Comparison of ENCODE assay signal across 14 mouse cellular contexts in the genomic region with DNA sequence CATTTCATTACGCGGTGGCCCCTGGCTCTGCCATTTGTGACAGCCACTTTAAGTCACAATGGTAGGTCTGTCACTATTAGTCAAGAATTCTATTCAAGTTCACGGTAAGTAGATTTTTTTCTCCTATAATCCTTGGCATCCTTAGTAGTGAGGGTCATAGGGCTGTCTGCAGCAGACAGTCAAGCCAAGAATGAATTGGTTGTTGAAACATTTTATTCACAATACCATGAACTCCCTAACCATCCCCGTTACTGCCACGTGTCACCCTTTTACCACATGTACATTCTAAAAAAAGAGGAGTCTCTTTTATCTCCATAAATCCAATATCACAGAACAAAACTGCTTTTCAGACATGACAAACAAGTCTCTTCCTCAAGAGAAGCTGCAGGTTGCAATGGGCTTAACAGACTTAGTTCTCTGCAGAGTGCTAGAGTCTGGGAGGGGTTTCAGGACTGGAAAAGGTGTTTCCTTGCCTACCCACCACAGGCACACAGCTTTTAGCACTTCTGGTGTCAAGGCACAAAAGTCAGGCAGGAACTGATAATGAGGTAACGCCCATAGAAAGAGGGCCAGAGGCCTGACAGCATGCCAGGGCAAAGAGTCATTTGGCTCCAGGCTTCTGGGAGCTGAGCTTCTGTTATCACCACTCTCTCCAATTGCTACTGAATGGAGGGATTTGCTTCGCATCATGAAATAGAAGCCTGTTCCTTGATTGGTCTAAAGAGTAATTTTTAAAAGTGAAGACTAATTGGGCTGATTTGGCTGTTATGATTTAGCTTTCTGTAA.
DNase-seq lines count a peak whose midpoint lies in the region; ATAC-seq and TF ChIP-seq lines count a peak whose summit lies in the region.
"Had no signal": no experiment of that assay in that cellular context is flagged by ENCODE, and none has a peak within 500 bp of the region (broad histone marks: within the 10 kb centered on the region; RNA-seq: fewer than 3 reads in every experiment).

No protein-coding gene starts in this region.

- no peaks in the 10 kb centered on the region for H3K4me1 ChIP-seq in forebrain, postnatal 0 days (ENCODE audit: insufficient read depth)
- peaks cover 8% of the 10 kb centered on the region; the same call in 1 of the 2 replicates for H3K4me1 ChIP-seq in forebrain, embryonic 10.5 days
- 0 out of 2 replicates have a peak, but pooled peaks cover 2% of the 10 kb centered on the region for H3K4me1 ChIP-seq in neural tube, embryonic 14.5 days (ENCODE audit: control insufficient read depth, insufficient read depth, low read length)
- no peaks in the 10 kb centered on the region for H3K4me1 ChIP-seq in neural tube, embryonic 15.5 days
- no peaks in the 10 kb centered on the region for H3K4me1 ChIP-seq in heart, embryonic 10.5 days
- no peaks in the 10 kb centered on the region for H3K4me1 ChIP-seq in liver, postnatal 0 days (ENCODE audit: insufficient read depth)
- no peaks in the 10 kb centered on the region for H3K4me1 ChIP-seq in limb, embryonic 10.5 days
- H3K4me1 ChIP-seq: megakaryocyte, embryonic 14.5 days had no signal

- peak; percentile 23 for ATAC-seq in forebrain, postnatal 0 days
- ATAC-seq in neural tube, embryonic 14.5 days (ENCODE audit: low read depth): peak; percentile 41; the same call in 1 of the 2 replicates
- no peak for ATAC-seq in neural tube, embryonic 15.5 days (ENCODE audit: low FRiP score)
- ATAC-seq in liver, postnatal 0 days: no peak

- no peak overlapping the region for H3K4me3 ChIP-seq in forebrain, postnatal 0 days (ENCODE audit: low read depth, low read length)
- H3K4me3 ChIP-seq in forebrain, embryonic 10.5 days: no peak overlapping the region
- no peak overlapping the region for H3K4me3 ChIP-seq in neural tube, embryonic 14.5 days (ENCODE audit: low read depth, low read length)
- H3K4me3 ChIP-seq in neural tube, embryonic 15.5 days (replicated peaks): no peak overlapping the region
- no peak overlapping the region for H3K4me3 ChIP-seq in heart, embryonic 10.5 days
- no peak overlapping the region for H3K4me3 ChIP-seq in liver, postnatal 0 days (ENCODE audit: low read depth, low read length)
- no peak overlapping the region for H3K4me3 ChIP-seq in limb, embryonic 10.5 days
- H3K4me3 ChIP-seq: megakaryocyte, embryonic 14.5 days; neural tube, embryonic 12.5 days had no signal

- no peaks in the 10 kb centered on the region for H3K9me3 ChIP-seq in forebrain, postnatal 0 days (ENCODE audit: low read length)
- no peaks in the 10 kb centered on the region for H3K9me3 ChIP-seq in forebrain, embryonic 10.5 days
- no peaks in the 10 kb centered on the region for H3K9me3 ChIP-seq in neural tube, embryonic 14.5 days (ENCODE audit: control insufficient read depth, low read length)
- H3K9me3 ChIP-seq in neural tube, embryonic 15.5 days (replicated peaks): no peaks in the 10 kb centered on the region
- H3K9me3 ChIP-seq in heart, embryonic 10.5 days: no peaks in the 10 kb centered on the region
- no peaks in the 10 kb centered on the region for H3K9me3 ChIP-seq in liver, postnatal 0 days (ENCODE audit: low read length)
- no peaks in the 10 kb centered on the region for H3K9me3 ChIP-seq in limb, embryonic 10.5 days (replicated peaks)
- H3K9me3 ChIP-seq: megakaryocyte, embryonic 14.5 days; neural tube, embryonic 12.5 days had no signal

- TF ChIP-seq EP300 in liver, postnatal 0 days (IDR thresholded peaks at IDR 0.05; ENCODE audit: low read depth): no peak

- TF ChIP-seq CTCF in forebrain, postnatal 0 days (IDR thresholded peaks at IDR 0.05; ENCODE audit: low read depth): no peak
- no peak for TF ChIP-seq CTCF in liver, postnatal 0 days (IDR thresholded peaks at IDR 0.05; ENCODE audit: low read depth)

- H3K4me2 ChIP-seq in forebrain, postnatal 0 days (ENCODE audit: low read depth): no peak overlapping the region
- no peak overlapping the region for H3K4me2 ChIP-seq in neural tube, embryonic 14.5 days (ENCODE audit: low read depth, low read length)
- H3K4me2 ChIP-seq in neural tube, embryonic 15.5 days: no peak overlapping the region
- H3K4me2 ChIP-seq in liver, postnatal 0 days (ENCODE audit: low read depth, low read length): no peak overlapping the region
- H3K4me2 ChIP-seq: lung, embryonic 14.5 days; neural tube, embryonic 12.5 days had no signal

- H3K27me3 ChIP-seq in forebrain, postnatal 0 days (ENCODE audit: insufficient read depth, low read length): no peaks in the 10 kb centered on the region
- H3K27me3 ChIP-seq in forebrain, embryonic 10.5 days (ENCODE audit: poor library complexity, severe bottlenecking): no peaks in the 10 kb centered on the region
- H3K27me3 ChIP-seq in neural tube, embryonic 14.5 days (ENCODE audit: control insufficient read depth, insufficient read depth, low read length): no peaks in the 10 kb centered on the region
- H3K27me3 ChIP-seq in neural tube, embryonic 15.5 days (replicated peaks): no peaks in the 10 kb centered on the region
- no peaks in the 10 kb centered on the region for H3K27me3 ChIP-seq in heart, embryonic 10.5 days (ENCODE audit: insufficient read depth, poor library complexity, severe bottlenecking)
- H3K27me3 ChIP-seq in liver, postnatal 0 days (ENCODE audit: insufficient read depth, low read length): no peaks in the 10 kb centered on the region
- H3K27me3 ChIP-seq in limb, embryonic 10.5 days (ENCODE audit: low read depth, poor library complexity, severe bottlenecking): no peaks in the 10 kb centered on the region
- H3K27me3 ChIP-seq: megakaryocyte, embryonic 14.5 days; neural tube, embryonic 12.5 days had no signal

- H3K27ac ChIP-seq in forebrain, postnatal 0 days (ENCODE audit: low read depth, low read length): no peak overlapping the region
- no peak overlapping the region for H3K27ac ChIP-seq in forebrain, embryonic 10.5 days
- H3K27ac ChIP-seq in neural tube, embryonic 14.5 days (ENCODE audit: low read depth, low read length): no peak overlapping the region
- H3K27ac ChIP-seq in neural tube, embryonic 15.5 days (replicated peaks): no peak overlapping the region
- no peak overlapping the region for H3K27ac ChIP-seq in heart, embryonic 10.5 days
- H3K27ac ChIP-seq in liver, postnatal 0 days (ENCODE audit: low read depth): no peak overlapping the region
- no peak overlapping the region for H3K27ac ChIP-seq in limb, embryonic 10.5 days
- H3K27ac ChIP-seq: kidney, postnatal 0 days; neural tube, embryonic 12.5 days had no signal

- DNase-seq in forebrain, postnatal 0 days: no peak
- DNase-seq in forebrain, embryonic 10.5 days (ENCODE audit: extremely low spot score, low spot score): no peak
- DNase-seq in heart, embryonic 10.5 days (ENCODE audit: low spot score): peak; percentile 79
- DNase-seq in liver, postnatal 0 days: no peak
- no peak for DNase-seq in limb, embryonic 10.5 days (ENCODE audit: low spot score)
- DNase-seq: cerebellum, adult 8-10 months; layer of hippocampus, postnatal 36 days; lung, embryonic 14.5 days; right cerebral cortex, adult 18-20 months had no signal

- no peaks in the 10 kb centered on the region for H3K36me3 ChIP-seq in forebrain, postnatal 0 days (ENCODE audit: insufficient read depth)
- no peaks in the 10 kb centered on the region for H3K36me3 ChIP-seq in forebrain, embryonic 10.5 days (replicated peaks)
- no peaks in the 10 kb centered on the region for H3K36me3 ChIP-seq in neural tube, embryonic 14.5 days (ENCODE audit: control insufficient read depth, insufficient read depth, low read length)
- H3K36me3 ChIP-seq in neural tube, embryonic 15.5 days: no peaks in the 10 kb centered on the region
- H3K36me3 ChIP-seq in heart, embryonic 10.5 days: no peaks in the 10 kb centered on the region
- H3K36me3 ChIP-seq in liver, postnatal 0 days (replicated peaks; ENCODE audit: insufficient read depth, low read length): no peaks in the 10 kb centered on the region
- H3K36me3 ChIP-seq in limb, embryonic 10.5 days: no peaks in the 10 kb centered on the region
- H3K36me3 ChIP-seq: neural tube, embryonic 12.5 days had no signal

- no peak overlapping the region for H3K9ac ChIP-seq in forebrain, postnatal 0 days
- no peak overlapping the region for H3K9ac ChIP-seq in neural tube, embryonic 14.5 days (replicated peaks; ENCODE audit: low read depth, low read length)
- no peak overlapping the region for H3K9ac ChIP-seq in neural tube, embryonic 15.5 days (replicated peaks)
- H3K9ac ChIP-seq in liver, postnatal 0 days (replicated peaks): no peak overlapping the region
- H3K9ac ChIP-seq: lung, embryonic 14.5 days; neural tube, embryonic 12.5 days had no signal

- WGBS in forebrain, postnatal 0 days: 47% methylated on average over 7 of the region's 7 CpGs
- WGBS in forebrain, embryonic 10.5 days: 68% methylated on average over 7 of the region's 7 CpGs
- 49% methylated on average over 7 of the region's 7 CpGs for WGBS in neural tube, embryonic 14.5 days
- 49% methylated on average over 7 of the region's 7 CpGs for WGBS in neural tube, embryonic 15.5 days
- 50% methylated on average over 7 of the region's 7 CpGs for WGBS in heart, embryonic 10.5 days
- 63% methylated on average over 7 of the region's 7 CpGs for WGBS in liver, postnatal 0 days (ENCODE audit: insufficient replicate concordance)
- WGBS in limb, embryonic 10.5 days: 70% methylated on average over 7 of the region's 7 CpGs

Comparison
In these comparisons a context has a peak if more than half of its experiments do, and no peak if none do; other contexts are left out.
1. ATAC-seq: peak in forebrain, postnatal 0 days (single experiment) and neural tube, embryonic 14.5 days (single experiment); none in neural tube, embryonic 15.5 days (single experiment) and liver, postnatal 0 days (single experiment).